Mouse (Mus musculus) heart, adult 2 months (tissue): ENCODE measurements around the gene Adam15.

Experiments used
- CTCF ChIP-seq: fragments of 200-600 bp; IDR thresholded peaks from 2 replicates; pipeline ENCODE4 v1.8.1; 2022; ENCODE audit warnings: antibody characterized with exemption, mild to moderate bottlenecking, moderate library complexity
- EP300 ChIP-seq: fragments of 200-500 bp; IDR thresholded peaks from 2 replicates; pipeline ENCODE4 v1.6.1; 2011; ENCODE audit warnings: low read depth, low read length, control low read depth; ENCODE audit not compliant: insufficient read depth
- POLR2A ChIP-seq: fragments of 200-500 bp; IDR thresholded peaks from 2 replicates; pipeline ENCODE4 v1.6.1; 2011; ENCODE audit warnings: mild to moderate bottlenecking, low read depth, low read length, control low read depth; ENCODE audit not compliant: insufficient read depth

DNA sequence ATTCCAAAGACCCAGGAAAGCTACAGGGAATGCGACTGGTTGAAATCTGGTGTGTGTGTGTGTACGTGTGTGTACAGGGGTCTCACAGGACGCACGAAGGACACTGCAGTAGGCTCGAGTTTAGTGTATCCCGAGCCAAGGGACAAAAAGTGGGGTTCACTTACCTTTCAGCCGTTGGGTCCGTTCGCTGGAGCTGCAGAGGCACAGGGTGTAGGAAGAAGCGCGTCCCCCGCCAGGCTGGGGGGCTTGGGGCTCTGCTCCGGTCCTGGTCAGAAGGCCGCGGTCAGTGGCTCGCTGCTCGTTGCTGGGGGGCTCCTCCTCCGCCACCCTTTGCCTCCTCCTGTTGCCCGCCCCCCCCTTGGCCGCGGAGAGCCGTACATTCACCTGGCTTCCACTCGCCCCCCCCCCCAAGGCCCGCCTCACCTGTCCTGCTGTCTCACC, 43.1 kb upstream of the Adam15 start:
- TF ChIP-seq CTCF (no peak), POLR2A (no peak), EP300 (no peak)
